Comparison of ENCODE assay signal across 10 mouse cellular contexts in the genomic region with DNA sequence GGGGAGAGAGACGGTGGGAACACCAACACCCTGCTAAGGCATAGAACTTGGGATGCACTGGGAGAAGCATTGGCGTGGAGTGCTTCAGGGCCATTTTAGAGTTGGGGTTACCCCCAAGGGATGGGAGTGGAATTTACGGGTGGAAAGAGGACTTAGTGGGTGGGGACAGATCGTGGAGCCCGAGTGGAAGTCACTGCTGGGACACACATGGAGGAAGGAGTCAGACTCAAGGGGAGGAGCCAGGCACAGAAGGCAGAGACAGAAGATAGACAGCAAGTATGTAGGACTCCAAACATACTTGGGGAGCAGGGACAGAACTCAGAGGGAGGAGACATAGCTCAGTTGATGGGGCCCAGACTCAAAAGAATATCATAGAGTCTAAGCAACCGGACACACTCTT. TPM values are rescaled to one million over a fixed set of nuclear protein-coding genes. Genes with fewer than 3 reads are reported as not detected.
DNase-seq lines count a peak whose midpoint lies in the region; ATAC-seq and TF ChIP-seq lines count a peak whose summit lies in the region.
"Had no signal": no experiment of that assay in that cellular context is flagged by ENCODE, and none has a peak within 500 bp of the region (broad histone marks: within the 10 kb centered on the region; RNA-seq: fewer than 3 reads in every experiment).

No protein-coding gene starts in this region.

- H3K4me1 ChIP-seq in heart, embryonic 11.5 days (ENCODE audit: control insufficient read depth, insufficient read depth, low read length) = no peaks in the 10 kb centered on the region
- peaks cover 55% of the 10 kb centered on the region for H3K4me1 ChIP-seq in E14TG2a.4 (replicated peaks; ENCODE audit: low read depth, low read length)
- H3K4me1 ChIP-seq in forebrain, postnatal 0 days (ENCODE audit: insufficient read depth) = peaks cover 6% of the 10 kb centered on the region; the same call in 1 of the 2 replicates
- H3K4me1 ChIP-seq in liver, embryonic 16.5 days (ENCODE audit: control insufficient read depth, low read depth, low read length) = peaks cover 14% of the 10 kb centered on the region

- H3K4me3 ChIP-seq in heart, embryonic 11.5 days (ENCODE audit: low read depth, low read length) = peak overlapping the region; percentile 32
- peak overlapping the region; percentile 62 for H3K4me3 ChIP-seq in E14TG2a.4 (replicated peaks; ENCODE audit: low read length)
- peak overlapping the region; percentile 35 for H3K4me3 ChIP-seq in forebrain, postnatal 0 days (ENCODE audit: low read depth, low read length)
- H3K4me3 ChIP-seq in liver, embryonic 16.5 days (ENCODE audit: low read depth, low read length) = no peak overlapping the region

- no peak overlapping the region for H3K9ac ChIP-seq in heart, embryonic 11.5 days (ENCODE audit: low read depth, low read length)
- H3K9ac ChIP-seq in forebrain, postnatal 0 days = peak overlapping the region; percentile 22; the same call in 1 of the 2 replicates
- no peak overlapping the region for H3K9ac ChIP-seq in liver, embryonic 16.5 days (ENCODE audit: low read depth, low read length)

- peaks cover 8% of the 10 kb centered on the region; the same call in 1 of the 2 replicates for H3K36me3 ChIP-seq in heart, embryonic 11.5 days (ENCODE audit: control insufficient read depth, insufficient read depth, low read length)
- H3K36me3 ChIP-seq in E14TG2a.4 (ENCODE audit: insufficient read depth, low read length) = peaks cover 33% of the 10 kb centered on the region
- peaks cover 23% of the 10 kb centered on the region; the same call in 1 of the 2 replicates for H3K36me3 ChIP-seq in forebrain, postnatal 0 days (ENCODE audit: insufficient read depth)
- H3K36me3 ChIP-seq in liver, embryonic 16.5 days (ENCODE audit: control insufficient read depth, insufficient read depth) = no peaks in the 10 kb centered on the region

- no peak overlapping the region for H3K27ac ChIP-seq in heart, embryonic 11.5 days (ENCODE audit: low read depth, low read length)
- peak overlapping the region; percentile 57; the same call in 1 of the 2 replicates for H3K27ac ChIP-seq in forebrain, postnatal 0 days (ENCODE audit: low read depth, low read length)
- H3K27ac ChIP-seq in liver, embryonic 16.5 days (ENCODE audit: low read length) = no peak overlapping the region

- H3K4me2 ChIP-seq in heart, embryonic 11.5 days = peak overlapping the region; percentile 66
- peak overlapping the region; percentile 65 for H3K4me2 ChIP-seq in forebrain, postnatal 0 days (ENCODE audit: low read depth)
- H3K4me2 ChIP-seq in liver, embryonic 16.5 days (ENCODE audit: low read depth, low read length) = peak overlapping the region; percentile 69

- no peaks in the 10 kb centered on the region; the same call in 1 of the 2 replicates for H3K9me3 ChIP-seq in heart, embryonic 11.5 days (replicated peaks; ENCODE audit: control insufficient read depth, low read length)
- H3K9me3 ChIP-seq in E14TG2a.4 (ENCODE audit: low read length) = no peaks in the 10 kb centered on the region
- no peaks in the 10 kb centered on the region for H3K9me3 ChIP-seq in forebrain, postnatal 0 days (ENCODE audit: low read length)
- H3K9me3 ChIP-seq in liver, embryonic 16.5 days (replicated peaks; ENCODE audit: control insufficient read depth, low read length) = no peaks in the 10 kb centered on the region

- 26% methylated on average over 6 of the region's 6 CpGs for WGBS in heart, embryonic 11.5 days (ENCODE audit: insufficient replicate concordance)
- WGBS in forebrain, postnatal 0 days = 20% methylated on average over 6 of the region's 6 CpGs
- 24% methylated on average over 6 of the region's 6 CpGs for WGBS in liver, embryonic 16.5 days (ENCODE audit: insufficient replicate concordance)

- no peak for ATAC-seq in heart, embryonic 11.5 days (replicated peaks; ENCODE audit: insufficient number of reproducible peaks, low FRiP score, low TSS enrichment)
- no peak for ATAC-seq in forebrain, postnatal 0 days
- ATAC-seq in liver, embryonic 16.5 days (ENCODE audit: low read depth) = no peak

- H3K27me3 ChIP-seq in heart, embryonic 11.5 days (ENCODE audit: control insufficient read depth, insufficient read depth, low read length) = peaks cover 52% of the 10 kb centered on the region
- H3K27me3 ChIP-seq in E14TG2a.4 (ENCODE audit: insufficient read depth, low read length) = peaks cover 44% of the 10 kb centered on the region
- H3K27me3 ChIP-seq in forebrain, postnatal 0 days (ENCODE audit: insufficient read depth, low read length) = peaks cover 6% of the 10 kb centered on the region
- H3K27me3 ChIP-seq in liver, embryonic 16.5 days (ENCODE audit: control insufficient read depth, insufficient read depth, low read depth, low read length) = peaks cover 54% of the 10 kb centered on the region

- no peak for TF ChIP-seq CTCF in E14TG2a.4 (conservative IDR thresholded peaks at IDR 0.05; ENCODE audit: low read length)
- no peak for TF ChIP-seq CTCF in forebrain, postnatal 0 days (IDR thresholded peaks at IDR 0.05; ENCODE audit: low read depth)

- no peak for DNase-seq in heart, adult 9 months (ENCODE audit: low spot score in 2 of 2)
- DNase-seq in forebrain, postnatal 0 days = no peak
- no peak for DNase-seq in ovary, postnatal 10 days (ENCODE audit: low spot score)
- no peak for DNase-seq in urinary bladder, postnatal 36 days (ENCODE audit: low spot score in 2 of 2)
- DNase-seq in B cell, adult 2 months = no peak

RNA-seq across cellular contexts. Expression of gene Slc17a7, which starts 1.2 kb away (rescaled TPM):
- polyA plus RNA-seq in heart, embryonic 11.5 days (2014; fragmentation: Nextera tagmentation; extraction: Ambion mirVana) = 3.0 and 3.7 TPM in 2 replicates
- total RNA-seq in forebrain, postnatal 0 days (2014; rRNA removed) = 71.4 and 87.5 TPM in 2 replicates
- polyA plus RNA-seq in forebrain, postnatal 0 days (2015; fragmentation: Nextera tagmentation; extraction: Ambion mirVana) = 47.6 and 50.3 TPM in 2 replicates
- not detected in 2 replicates for polyA plus RNA-seq in liver, embryonic 16.5 days (2015; fragmentation: Nextera tagmentation; extraction: Ambion mirVana)

RNA-seq across cellular contexts. Expression of gene Aldh16a1, which starts 8.2 kb away (rescaled TPM):
- polyA plus RNA-seq in heart, embryonic 11.5 days (2014; fragmentation: Nextera tagmentation; extraction: Ambion mirVana) = 28.7 and 28.9 TPM in 2 replicates
- 10.2 and 14.2 TPM in 2 replicates for total RNA-seq in forebrain, postnatal 0 days (2014; rRNA removed)
- polyA plus RNA-seq in forebrain, postnatal 0 days (2015; fragmentation: Nextera tagmentation; extraction: Ambion mirVana) = 13.3 TPM in 2 replicates
- polyA plus RNA-seq in liver, embryonic 16.5 days (2015; fragmentation: Nextera tagmentation; extraction: Ambion mirVana) = 30.0 and 30.3 TPM in 2 replicates

RNA-seq across cellular contexts. Expression of gene Pih1d1, which starts 8.4 kb away (rescaled TPM):
- polyA plus RNA-seq in heart, embryonic 11.5 days (2014; fragmentation: Nextera tagmentation; extraction: Ambion mirVana) = 99.1 and 99.6 TPM in 2 replicates
- 112 and 117 TPM in 2 replicates for total RNA-seq in forebrain, postnatal 0 days (2014; rRNA removed)
- 74.3 and 80.4 TPM in 2 replicates for polyA plus RNA-seq in forebrain, postnatal 0 days (2015; fragmentation: Nextera tagmentation; extraction: Ambion mirVana)
- 42.3 and 42.8 TPM in 2 replicates for polyA plus RNA-seq in liver, embryonic 16.5 days (2015; fragmentation: Nextera tagmentation; extraction: Ambion mirVana)

RNA-seq across cellular contexts. Expression of gene Gfy, which starts 16.8 kb away (rescaled TPM):
- not detected in 2 replicates for polyA plus RNA-seq in heart, embryonic 11.5 days (2014; fragmentation: Nextera tagmentation; extraction: Ambion mirVana)
- not detected in 2 replicates for total RNA-seq in forebrain, postnatal 0 days (2014; rRNA removed)
- 0.21 TPM in 1 of 2 replicates, not detected in the other for polyA plus RNA-seq in forebrain, postnatal 0 days (2015; fragmentation: Nextera tagmentation; extraction: Ambion mirVana)
- polyA plus RNA-seq in liver, embryonic 16.5 days (2015; fragmentation: Nextera tagmentation; extraction: Ambion mirVana) = not detected in 2 replicates
- polyA plus RNA-seq: spleen, adult 2 months had no signal

RNA-seq across cellular contexts. Expression of gene Pth2, which starts 18.2 kb away (rescaled TPM):
- polyA plus RNA-seq in heart, embryonic 11.5 days (2014; fragmentation: Nextera tagmentation; extraction: Ambion mirVana) = 0.68 TPM in 1 of 2 replicates, not detected in the other
- total RNA-seq in forebrain, postnatal 0 days (2014; rRNA removed) = not detected in 2 replicates
- polyA plus RNA-seq in forebrain, postnatal 0 days (2015; fragmentation: Nextera tagmentation; extraction: Ambion mirVana) = 0.34 and 0.48 TPM in 2 replicates
- polyA plus RNA-seq in liver, embryonic 16.5 days (2015; fragmentation: Nextera tagmentation; extraction: Ambion mirVana) = not detected in 2 replicates
- total RNA-seq: layer of hippocampus, adult 8-10 months had no signal
- polyA plus RNA-seq: spleen, adult 2 months had no signal

Comparison
In these comparisons a context has a peak if more than half of its experiments do, and no peak if none do; other contexts are left out.
1. RNA of gene Slc17a7, which starts 1.2 kb away (polyA plus RNA-seq): 47.6 to 50.3 TPM in forebrain, postnatal 0 days; 3.0 to 3.7 TPM in heart, embryonic 11.5 days and not detected in liver, embryonic 16.5 days; every median in the first group is over 10 times any median in the second.
2. Peak in every context shown above with its lines, with median percentiles within 50 percentile points of each other: H3K4me2 ChIP-seq.